Mouse (Mus musculus) adrenal gland, adult 2 months (tissue): ENCODE data around the gene Nudcd3. TPM values are rescaled to one million over a fixed set of nuclear protein-coding genes. Genes with fewer than 3 reads are reported as not detected.

Source experiments
- DNase-seq: peaks from one replicate; pipeline ENCODE4 v3.0.0; 2021
- polyA plus RNA-seq: library from polyadenylated mRNA; depleted of rRNA; stranded (reverse); fragments of >200 nt; gene quantifications from 2 replicates; pipeline ENCODE4 v1.2.3, GENCODE M21; 2012
- total RNA-seq, 2 experiments: library from RNA; stranded (reverse); gene quantifications; 2 replicates each; pipeline ENCODE4 v1.2.3; 2021

The Nudcd3 gene
- total and polyA plus RNA-seq, 3 experiments, result 37.5 to 69.0 (median 51.3) TPM

DNA sequence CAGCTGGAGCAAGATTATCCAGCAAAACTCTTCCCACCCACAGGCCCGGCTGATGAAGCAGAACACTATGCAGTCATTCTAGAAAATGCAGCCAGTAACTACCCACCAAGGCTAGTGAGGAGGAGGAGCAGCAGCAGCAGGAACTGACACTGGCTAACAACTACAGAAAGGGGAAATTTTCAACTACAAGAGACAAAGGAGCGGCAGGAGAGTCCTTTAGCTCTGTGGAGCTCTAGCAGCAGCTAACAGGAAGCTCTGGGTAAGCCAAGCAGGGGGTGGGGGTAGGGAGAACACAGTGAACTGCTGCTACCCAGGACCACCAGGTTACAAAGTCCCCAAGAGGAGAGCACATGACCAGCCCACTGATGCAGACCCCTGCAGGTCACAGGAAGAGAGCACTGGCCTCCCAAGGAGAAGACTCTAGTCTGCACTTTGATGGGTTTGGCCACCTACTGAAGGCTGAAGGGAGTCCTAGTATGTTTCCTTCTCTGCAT lies 21.5 kb downstream of the Nudcd3 start:
- DNase-seq, result no peak

DNA sequence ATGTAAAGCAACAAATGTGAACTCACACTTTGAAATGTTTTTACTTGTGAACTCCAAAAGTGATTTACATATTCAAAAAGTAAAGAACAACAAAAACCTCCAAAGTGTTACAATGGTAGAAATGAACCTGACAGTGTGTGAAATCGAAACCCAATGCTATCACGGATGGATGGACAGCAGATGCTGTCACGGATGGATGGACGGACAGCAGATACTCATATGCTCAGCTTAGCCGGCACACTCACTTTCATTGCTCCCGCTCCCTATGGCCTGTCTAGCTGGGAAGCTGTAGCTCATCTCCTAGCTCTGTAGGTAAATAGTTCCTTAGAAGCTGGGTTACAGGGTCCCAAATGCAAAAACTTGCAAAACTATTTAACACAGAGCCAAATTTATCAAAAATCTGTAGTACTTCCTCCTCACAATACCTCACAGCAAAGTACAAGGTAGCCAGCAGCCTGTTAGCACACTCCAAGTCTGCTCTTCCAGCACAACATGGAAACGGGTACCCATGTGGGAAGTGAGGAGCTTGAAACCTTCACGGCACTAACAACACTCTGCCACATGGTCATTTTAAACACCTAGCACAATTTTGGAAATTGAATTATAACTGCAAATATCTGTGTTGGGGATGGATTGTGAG lies 22.3 kb downstream of the Nudcd3 start:
- no peak for DNase-seq

DNA sequence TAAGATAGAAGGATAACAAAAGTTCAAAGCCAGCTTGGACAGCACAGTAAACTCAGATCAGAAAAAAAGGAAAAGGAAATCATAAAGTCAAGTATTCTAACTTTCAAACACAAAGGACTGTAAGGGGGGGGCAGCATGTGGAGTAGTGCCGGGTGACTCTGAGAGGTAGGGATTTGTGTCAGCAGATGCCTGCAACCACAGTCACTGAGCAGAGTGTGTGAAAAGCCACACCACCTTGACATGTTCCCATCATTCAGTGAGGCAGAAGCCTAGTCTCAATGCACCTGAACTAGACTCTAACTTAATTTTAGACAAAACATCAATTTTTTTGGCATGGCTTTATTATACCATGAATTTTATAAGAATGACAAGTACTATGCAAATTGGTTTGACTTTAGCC lies 24.7 kb downstream of the Nudcd3 start:
- DNase-seq, result no peak

DNA sequence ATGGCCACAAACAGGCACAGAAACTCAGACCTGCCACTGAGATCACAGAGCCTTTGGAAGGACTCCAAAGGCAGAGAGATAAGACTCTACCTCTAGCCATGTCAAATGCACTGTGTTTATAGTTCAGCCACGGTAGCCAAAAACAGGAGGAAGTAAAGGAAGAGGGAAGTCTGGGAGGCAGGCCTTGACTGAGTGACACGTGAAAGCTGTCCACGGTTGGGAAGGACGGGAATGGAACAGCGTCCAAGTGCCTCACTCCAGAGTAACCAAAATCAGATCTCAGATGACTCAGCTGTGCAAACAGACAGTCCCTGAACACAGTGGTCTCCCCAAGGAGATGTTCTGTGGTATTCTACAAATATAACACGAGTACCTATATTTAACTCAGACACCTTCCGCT lies 25.5 kb downstream of the Nudcd3 start:
- peak; percentile 68 for DNase-seq

DNA sequence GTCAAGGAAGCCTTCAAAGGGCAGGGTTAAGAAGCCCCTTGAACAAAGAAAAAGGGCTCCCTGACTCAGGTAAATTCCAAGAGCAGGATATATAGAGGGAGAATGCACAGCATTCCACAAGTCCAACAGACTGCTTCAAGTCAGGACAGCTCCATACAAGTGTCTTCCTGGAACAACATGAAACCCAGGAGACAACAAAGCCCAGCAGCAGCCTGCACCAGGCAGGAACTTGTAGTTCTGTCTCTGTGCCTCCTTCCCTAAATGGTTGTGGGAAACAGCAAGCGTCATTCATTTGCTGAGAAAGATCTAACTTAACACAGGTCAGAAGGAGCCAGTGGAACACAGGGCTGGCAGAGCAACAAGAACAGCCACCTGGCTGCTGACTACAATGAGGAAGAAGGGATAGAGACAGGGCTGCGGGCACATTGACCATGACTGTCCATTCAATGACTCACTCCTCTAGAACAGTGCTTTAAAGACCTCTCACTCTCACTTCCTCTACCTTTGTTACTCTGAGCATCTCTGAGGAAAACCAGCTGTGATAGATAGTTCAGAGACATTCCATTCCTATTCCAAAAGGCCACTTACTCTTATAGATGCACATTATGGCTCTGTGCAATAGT lies 31.1 kb downstream of the Nudcd3 start:
- DNase-seq, result no peak

DNA sequence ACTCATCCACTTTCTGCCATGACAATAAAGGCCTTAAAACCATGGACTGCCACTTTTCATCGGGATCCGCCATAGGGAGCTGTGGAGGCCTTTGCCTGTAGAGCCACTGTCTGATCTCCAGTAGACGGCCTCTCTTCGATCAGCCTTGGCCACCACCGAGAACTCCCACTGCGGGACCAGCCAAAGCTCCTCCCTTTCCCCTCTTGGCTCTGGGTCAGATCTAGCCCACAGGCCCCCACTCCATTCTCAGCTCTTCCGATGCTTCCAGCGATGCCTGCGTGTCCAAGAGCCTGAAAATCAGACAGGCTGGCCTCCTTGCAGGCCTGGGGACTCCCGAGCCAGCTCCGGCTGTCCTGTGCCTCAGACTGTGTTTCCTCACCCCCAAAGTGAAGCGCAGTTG lies 33.9 kb downstream of the Nudcd3 start:
- DNase-seq, result no peak

DNA sequence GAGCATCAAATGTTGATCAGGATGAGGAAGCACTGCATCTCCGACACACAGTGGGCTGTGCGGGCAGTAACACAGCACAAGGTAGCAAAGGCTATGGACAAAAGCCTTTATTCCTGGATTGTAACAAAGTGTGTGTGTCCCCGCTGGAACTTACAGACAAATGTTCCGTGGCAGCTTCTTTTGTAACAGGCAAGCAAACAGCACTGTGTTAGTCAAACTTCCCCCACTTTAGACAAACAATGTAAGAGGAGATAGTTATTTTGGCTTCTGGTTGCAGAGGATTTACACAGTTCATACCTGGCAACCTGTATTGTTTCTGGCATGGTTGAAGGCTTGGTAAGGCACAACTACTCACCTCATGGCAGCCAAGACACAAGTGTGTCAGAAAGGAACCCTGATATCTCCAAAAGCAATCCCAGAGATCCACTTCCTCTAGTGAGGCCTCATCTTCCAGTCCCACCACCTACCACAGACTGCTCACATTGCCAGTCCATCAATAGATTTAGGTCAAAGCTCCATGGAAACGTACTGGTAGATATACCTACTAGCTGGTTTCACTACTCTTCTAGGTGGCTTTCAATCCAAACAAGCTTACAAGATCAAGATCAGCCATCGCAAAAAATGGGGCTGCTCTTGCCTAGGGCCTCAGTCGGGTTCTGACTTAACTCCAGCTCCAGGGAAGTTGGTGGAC lies 34.7 kb downstream of the Nudcd3 start:
- DNase-seq, result no peak

DNA sequence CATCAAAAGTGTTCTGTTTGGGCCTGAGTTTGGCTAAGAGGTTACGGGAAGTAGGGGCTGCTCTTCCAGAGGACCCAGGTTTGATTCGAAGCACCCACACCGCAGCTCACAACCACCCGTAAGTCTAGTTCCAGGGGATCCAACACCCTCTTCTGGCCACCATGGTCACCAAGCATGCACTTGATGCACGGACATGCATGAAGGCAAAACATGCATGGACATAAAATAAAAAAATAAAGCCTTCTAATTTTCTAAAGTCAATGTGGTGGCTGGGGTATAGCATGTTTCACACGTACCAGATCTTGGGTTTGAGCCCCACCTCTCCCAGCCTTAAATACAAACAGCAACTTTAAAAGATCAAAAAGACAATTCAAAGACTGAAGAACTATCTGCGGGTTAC lies 35.4 kb downstream of the Nudcd3 start:
- no peak for DNase-seq

DNA sequence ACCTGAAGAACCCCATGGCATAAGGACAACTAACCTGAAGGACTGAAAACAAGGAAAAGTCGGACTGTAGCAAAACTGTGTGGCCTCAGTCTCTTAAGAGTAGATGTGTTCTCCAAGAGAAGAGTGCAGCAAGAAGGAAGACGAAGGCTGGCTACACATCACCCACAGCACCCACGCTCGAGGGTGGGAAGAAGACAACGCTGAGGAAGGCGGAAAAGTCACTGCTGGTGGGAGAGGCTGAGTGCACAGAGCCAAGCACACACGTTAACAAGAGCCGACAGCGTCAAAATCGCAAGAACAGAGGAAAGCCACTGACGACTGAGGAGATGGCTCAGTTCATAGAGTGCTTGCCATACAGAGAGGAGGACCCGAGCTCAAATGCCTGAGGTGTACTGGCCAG lies 36.5 kb downstream of the Nudcd3 start:
- no peak for DNase-seq

DNA sequence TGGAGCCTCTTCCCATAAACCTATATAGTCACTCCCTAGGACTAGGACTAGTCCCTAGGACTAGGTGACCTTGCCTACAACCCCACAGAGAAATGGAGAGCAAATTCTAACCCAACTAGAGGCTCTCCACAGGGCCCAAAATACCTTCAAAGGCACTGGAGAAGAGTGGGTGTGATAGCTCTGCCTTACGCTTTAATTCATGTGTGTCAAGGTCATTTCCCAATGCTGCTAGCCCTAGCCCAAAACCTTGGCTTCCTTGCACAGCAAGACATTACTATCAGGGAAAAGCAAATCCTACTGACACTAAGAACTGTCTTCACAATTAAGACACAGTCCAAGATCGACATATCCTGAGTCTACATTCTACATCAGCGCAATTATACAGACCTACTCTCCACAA lies 37.2 kb downstream of the Nudcd3 start:
- DNase-seq, result peak; percentile 30

DNA sequence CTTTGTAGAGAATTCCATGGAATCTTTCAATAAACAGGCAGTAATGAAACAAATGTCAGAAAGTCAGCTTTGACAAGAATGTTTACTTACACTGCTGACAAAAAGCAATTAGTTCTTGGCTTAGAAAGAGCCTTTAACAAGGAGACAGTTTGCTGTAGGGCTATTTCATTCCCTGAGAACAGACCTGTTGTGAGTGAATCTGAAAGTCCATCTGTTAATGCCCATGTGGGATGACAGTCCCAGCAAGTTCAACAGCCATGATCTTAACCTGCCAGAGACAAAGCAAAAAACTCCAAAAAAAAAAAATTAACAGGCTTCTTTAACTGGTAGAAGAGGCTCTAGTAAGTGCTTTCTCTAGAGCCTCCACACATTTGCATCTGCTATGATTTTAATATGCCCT lies 38.7 kb downstream of the Nudcd3 start:
- no peak for DNase-seq

DNA sequence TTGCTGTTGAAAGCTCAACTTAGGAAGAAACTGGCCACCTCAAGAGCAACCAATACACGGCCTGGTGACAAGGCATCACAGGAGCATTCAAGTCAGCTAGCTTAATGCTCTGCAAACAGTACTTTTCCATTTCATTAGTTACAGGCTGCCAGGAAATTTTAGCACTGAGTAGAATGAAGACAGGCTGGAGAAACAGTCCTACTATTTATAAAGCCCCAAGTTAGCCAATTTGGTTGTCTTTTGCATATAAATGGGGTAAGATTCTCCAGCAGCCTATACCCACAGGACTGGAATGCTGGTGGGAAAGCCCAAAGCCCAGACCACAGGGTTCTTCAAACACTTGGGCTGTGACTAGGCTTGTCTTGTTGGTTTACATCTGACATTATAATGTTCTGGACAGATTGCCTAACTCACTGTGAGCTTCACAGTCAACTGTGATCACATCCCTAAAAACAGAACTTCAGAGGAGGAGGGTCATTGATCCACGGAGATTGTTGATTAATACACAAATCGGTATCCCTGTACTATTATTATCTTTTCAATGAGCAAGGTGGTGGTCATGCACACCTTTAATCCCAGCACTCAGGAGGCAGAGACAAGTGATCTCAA lies 39.4 kb downstream of the Nudcd3 start:
- no peak for DNase-seq

DNA sequence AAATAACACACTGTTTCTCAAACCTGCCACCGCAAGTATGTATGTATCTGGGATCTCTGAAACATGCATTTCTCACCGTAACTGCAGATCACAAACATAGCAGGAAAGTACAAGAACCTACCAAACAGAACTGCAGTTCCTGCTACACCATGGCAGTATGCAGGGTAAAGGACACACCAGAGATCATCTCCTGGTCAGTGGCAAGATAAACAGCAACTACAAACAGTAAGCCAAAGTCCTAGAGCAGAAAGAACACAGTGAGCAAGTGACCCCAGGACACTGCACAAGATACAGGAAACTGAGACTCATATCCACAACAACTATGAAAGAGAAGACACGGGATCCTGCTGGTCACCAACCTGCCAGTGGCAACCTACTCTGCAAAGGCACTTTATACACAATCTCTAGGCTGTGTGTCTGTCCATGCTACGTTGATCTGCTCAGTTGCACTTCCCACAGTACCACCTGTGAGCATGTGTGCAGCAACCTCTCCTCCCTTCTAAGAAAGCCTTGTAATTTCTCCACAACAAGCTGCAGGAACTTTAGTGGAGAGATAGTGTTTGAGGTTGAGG lies 40.4 kb downstream of the Nudcd3 start:
- DNase-seq, result no peak

DNA sequence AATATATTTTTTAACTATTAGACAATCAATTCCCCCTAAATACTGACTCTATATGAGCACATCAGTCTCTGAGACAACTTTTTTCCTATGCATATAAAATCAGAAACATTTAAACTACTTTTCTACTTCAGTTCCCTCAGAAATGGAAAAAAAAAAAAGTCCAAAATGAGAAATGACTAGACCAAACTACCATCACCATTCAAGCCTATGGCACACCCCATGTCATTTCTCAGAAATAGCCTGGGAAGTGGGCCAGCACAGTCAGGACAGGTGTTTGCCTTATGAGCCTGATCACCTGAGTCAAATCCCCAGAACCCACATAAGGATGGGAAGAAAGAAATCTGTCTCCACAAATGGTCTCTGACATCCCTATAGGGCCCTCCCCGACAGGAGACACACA lies 41.7 kb downstream of the Nudcd3 start:
- DNase-seq, result no peak

DNA sequence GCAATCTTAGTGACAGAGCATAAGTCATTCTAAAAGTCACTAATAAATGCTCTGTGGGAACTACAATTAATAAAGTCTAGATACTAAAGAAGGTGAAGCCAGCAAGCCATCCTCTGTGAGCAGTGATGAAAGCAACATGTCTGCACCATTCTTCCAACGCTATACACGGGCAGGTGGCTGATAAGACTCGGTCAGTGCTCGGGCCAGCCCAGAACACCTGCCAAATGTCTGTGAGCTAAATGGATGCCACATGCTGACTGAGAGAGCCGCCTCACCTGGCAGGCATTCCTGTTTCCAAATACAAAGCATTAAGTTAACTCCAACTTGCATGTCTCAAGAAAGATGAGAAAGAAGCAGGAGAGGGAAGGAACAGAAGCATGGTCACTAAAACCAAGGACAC lies 43.1 kb downstream of the Nudcd3 start:
- DNase-seq, result no peak

DNA sequence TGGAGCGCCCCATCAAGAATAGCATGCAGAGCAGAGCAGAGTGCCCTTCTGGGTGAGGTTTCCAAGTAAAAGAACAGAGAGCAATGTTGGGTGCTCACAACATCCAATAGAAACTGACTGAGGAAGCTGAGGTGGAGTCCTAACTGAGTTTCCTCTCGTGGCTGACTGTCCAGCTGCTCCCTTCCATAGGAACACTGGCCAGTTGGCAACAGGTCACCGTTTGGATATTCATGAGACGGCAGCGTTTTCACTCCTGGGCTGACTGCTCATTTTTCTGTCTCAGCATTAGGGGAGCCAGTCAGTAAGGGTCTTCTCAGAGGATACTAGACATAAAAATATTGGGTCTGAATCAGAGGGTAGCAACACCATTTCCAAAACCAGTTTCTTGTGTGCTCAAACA lies 43.6 kb downstream of the Nudcd3 start:
- no peak for DNase-seq

DNA sequence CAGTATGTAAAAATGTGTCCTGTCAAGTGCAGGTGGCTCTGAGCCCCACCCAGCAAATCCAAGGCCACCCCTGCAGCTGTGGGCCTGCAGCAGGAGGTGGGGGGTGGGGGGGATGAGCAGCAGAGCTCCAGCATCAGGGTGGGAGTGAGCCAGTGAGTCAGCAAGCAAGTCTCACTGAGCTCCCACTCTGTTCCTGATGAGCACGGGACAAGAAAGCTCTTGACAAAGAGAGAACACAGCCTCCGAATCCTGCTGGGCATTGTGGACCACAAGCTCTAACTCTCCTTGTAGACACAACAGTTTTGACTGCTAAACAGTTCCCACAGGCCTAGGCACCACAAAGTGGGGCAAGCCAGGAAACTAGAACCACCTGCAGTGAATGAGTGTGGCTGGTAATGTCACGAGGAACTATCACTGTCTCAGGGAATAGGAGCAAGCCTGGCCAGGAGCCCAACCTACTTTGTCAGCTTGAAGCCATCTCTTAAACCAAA lies 46.0 kb downstream of the Nudcd3 start:
- DNase-seq, result no peak

DNA sequence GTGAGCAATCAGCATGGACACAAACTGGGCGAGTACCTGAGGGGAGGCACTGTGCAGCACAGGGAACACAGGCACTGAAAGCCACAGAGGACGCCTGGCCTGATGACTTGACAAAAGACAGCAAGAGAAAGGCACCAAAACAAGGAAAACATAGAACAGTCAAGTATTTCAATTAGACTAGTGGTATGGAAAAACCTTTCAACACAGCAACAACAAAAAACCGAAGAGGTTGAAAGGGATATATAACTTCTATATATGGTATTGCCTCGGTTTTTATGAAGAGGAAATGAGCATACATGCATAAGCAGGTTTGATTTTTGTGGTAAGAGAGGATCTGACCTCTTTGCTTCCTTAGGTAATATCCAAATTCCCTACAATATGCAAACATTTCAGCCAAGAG lies 47.4 kb downstream of the Nudcd3 start:
- DNase-seq, result no peak

DNA sequence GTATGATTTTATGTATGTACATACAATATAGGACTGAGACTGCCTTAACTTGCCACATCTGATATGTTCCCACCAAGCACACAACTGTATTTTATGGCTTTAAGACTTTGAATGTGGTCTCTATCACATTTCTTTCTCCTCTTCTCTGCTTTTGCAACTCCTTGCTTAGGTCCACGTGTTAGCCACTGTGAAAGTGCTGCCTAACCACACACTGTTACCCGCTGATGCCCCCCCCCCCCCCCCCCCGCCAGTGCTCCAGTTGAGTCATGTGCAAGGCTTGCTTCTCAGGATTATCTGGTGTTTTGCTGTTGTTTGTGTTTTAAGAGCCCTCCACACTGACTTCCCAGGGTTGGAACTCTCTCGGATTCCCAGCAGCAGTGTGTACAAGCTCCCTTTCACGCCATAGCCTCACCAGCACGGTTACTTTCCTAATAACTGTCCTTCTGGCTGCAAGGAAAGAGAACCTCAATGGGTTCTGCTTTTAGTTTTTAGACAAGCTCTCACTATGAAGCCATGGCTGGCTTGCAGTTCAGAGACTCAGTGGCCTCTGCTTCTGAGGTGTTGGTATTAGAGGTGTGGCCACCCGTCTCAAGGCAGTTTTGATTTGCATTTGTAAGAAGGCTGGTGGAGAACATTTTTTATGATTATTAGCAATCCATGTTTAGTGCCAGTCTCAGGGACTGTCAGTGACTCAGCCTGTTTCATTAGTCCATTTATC lies 61.8 kb downstream of the Nudcd3 start:
- DNase-seq, result peak; percentile 30

DNA sequence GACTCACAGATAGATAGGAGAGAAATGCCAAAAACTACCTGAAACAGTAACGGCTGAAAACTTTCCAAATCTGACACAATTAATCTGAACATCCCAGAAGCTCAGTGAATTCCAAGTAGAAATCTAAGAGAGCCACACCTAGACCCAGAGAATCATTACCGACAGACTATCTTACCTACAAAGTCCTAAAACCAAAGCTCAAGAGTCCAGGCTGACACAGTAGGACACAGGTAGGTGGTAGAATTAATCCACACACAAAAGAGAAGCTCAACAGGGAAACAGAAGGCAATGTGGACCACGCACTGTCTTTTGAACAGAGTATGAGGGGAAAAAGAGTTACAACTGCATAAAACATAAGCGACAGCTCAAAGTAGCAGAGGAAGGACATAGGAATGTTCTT lies 67.3 kb downstream of the Nudcd3 start:
- DNase-seq, result no peak

DNA sequence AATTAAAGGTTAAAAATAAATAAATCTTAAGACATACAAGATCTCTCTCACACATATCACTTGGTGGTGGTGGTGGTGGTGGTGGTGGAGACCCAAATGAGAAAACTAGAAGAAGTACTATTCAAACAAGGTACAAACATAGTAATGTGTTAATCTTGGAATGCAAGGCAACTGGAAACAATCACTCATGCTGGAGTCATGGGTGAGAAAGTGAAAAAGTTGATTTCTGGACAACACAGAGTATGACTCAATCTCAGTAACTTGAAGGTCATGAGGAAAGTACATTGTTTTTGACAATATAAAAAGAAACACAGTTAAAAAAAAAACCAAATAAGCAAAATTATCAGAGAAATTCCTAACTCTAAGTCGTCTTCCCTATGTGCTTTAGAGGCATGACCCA lies 69.6 kb downstream of the Nudcd3 start:
- peak; percentile 38 for DNase-seq

DNA sequence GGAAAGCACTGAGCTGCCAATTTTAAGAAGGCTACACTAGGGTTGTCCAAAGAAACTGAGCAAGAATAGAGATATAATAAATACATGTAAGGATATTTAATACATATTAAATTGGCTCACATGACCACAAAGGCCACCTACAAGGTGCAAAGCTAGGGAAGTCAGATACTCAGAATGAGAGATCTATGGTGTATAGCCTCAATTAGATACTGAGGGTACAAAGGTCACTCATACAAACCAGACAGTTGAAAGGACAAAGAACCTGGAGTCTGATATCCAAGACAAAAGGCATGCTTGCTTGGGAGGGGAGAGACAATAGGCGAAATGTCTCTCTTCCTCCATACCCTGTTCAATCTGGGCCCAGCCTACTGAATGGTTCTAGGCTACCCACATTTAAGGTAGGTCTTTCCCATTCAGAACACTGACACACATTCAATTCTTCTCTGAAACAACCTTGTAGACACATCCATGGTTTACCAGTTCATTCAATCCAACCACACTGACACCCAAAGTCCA lies 76.6 kb downstream of the Nudcd3 start:
- DNase-seq, result no peak
